Mouse (Mus musculus): ENCODE measurements around the gene Atpaf2.
A peak's percentile ranks its signal among the peaks of the same experiment; 100 is the strongest.

Atpaf2 gene

GRCm38 (mm10) chr11:60396546-60396945, 21.7 kb downstream of the Atpaf2 start:
- no peak for DNase-seq (ENCODE audit: low read depth)

DNA sequence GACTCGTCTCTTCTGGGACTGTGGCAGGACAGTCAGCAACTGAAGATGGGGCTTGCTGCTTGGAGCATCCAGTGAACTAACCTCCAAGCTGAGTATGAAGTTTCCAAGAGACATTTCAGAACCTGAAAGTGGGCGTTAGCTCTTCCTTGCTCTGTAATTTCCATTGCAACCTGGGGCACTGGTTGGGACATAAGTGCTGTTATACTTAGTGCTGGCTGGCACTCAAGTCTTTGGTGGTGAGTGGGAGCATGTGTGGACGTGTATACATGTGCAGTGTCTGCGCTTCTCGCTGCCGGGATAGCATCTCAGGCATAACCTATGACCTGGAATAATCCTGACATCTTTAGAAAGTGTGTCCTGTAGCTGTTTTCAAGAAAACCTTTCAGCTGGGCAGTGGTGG, 26.9 kb downstream of the Atpaf2 start:
- no peak for DNase-seq (ENCODE audit: low read depth)

DNA sequence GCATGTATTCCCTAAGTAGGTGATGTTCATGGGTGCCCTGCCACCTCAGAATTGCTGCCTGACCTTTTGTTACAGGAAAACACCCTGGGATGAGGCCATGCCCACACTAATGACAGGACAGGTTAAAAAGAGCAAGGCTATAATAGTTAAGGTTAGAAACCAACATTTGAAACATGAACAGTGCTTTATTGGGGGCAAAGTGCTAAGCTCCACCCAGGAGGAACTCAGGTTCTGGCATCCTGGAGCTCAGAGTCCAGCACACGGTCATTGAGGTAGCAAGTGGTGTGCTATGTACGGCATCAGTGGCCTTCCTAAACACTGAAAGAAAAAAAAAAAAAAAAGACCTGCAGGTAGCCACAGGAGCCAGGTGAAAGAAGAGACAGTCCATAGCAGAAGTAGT, 30.3 kb downstream of the Atpaf2 start:
- DNase-seq (ENCODE audit: low read depth) = no peak

- DNase-seq (ENCODE audit: low read depth) = no peak
These were observed 32.3 kb downstream of the Atpaf2 start for GRCm38 (mm10) chr11:60385946-60386345.

DNA sequence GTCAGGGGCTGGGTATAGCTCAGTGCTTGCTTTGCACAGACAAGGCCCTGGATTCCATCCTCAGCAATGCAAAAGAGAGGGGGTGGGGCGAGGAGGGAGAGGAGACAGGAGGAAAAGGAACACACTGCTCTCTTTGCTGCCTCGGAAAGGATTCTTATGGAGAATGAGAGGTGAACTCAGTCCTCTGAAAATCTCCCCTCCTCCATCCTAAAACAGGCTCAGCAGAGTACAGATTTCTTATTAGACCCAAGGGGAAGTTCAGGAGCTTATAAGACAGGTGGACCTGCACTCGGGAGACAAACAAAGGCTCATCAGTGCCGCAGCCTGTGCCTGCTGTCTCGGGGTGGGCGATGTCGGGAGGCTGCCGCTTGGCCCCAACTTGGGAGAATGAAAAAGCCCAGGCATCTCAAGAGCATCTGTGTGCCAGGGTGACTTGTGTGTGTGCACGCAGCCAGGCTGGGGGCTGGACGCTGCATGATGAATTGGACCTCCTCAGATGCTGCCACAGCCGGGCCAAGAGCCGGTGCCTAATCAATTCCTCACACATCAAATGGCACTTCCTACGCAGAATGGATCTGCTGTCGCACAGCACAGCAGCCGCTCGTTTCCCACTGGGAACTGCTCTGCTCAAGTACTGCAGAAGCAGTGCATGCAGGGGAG, 33.4 kb downstream of the Atpaf2 start:
- no peak for DNase-seq (ENCODE audit: low read depth)

DNA sequence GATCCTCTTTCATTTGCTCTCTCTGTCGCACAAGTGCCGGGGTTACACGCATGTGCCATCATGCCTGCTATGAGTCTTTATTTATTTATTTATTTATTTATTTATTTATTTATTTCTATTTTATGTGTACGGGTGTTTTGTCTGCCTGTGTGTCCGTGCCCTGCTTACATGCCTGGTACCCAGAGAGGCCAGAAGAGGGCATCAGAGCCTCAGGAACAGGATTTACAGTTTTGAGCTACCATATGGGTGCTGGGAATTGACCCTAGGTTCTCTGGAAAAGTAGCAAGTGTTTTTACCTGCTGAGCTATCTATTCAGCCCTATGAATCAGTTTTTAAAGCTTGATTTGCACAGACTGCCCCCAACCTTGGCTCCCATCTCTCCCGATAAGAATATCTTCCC, 34.7 kb downstream of the Atpaf2 start:
- no peak for DNase-seq (ENCODE audit: low read depth)

DNA sequence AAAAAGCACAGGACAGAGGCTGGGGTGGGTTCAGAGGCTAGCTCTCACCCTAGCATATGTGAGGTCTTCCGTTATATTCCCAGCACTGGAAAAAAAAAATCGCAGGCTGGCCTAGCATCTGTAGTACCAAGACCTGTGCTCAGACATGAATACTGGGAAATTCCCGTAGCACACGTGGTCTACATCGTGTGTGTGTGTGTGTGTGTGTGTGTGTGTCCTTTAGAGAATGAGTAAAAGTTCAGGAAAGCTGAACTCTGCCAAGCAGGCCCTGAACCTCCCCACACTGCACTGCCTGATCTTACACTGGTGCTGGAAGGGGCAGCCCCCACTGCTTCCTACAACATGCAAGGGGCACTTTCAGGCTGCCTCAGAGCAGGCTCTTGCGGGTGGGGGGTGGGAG, 43.8 kb downstream of the Atpaf2 start:
- no peak for DNase-seq (ENCODE audit: low read depth)

DNA sequence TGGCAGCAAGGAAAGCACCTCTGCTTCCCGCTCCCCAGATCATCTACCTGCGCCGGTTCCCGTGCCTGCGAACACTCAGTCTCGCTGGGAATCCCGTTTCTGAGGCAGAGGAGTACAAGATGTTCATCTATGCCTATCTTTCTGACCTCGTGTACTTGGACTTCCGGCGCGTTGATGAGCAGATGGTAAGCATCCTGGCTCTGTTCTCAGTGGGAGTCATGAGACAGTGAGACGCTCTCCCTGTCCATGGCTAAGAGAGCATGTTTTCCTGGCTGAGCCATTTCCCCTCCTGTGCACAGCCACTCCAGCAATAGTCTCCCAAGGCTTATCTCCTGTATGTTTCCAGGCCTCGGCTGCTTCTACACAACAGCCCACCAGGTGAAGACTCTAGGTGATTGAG, 47.8 kb downstream of the Atpaf2 start:
- DNase-seq (ENCODE audit: low read depth) = no peak

- no peak for DNase-seq (ENCODE audit: low read depth)
These were observed 48.8 kb downstream of the Atpaf2 start for GRCm38 (mm10) chr11:60369448-60369847.

- DNase-seq (ENCODE audit: low read depth) = no peak
These were observed 49.3 kb downstream of the Atpaf2 start for GRCm38 (mm10) chr11:60368909-60369308.

DNA sequence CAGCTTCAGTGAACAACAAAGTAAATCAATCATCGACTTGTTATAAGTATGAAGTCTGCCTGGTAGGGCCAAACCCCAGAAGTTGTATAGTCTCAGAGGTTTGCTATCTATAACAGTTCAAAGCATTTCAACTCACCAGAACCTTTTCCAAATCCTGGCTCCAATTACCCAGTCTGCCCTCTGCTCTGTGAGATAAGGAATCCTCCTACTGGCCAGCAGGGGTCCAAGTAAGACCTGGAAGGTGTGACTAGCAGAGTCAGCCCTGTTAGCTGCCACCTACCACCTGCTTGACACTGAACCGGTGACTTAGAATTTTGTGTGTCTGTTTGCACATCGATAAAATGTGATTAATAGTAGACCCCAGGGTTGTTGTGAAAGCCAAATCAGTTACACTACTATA, 51.0 kb downstream of the Atpaf2 start:
- no peak for DNase-seq (ENCODE audit: low read depth)

- DNase-seq (ENCODE audit: low read depth) = no peak
These were observed 51.8 kb downstream of the Atpaf2 start for GRCm38 (mm10) chr11:60366239-60367019.

DNA sequence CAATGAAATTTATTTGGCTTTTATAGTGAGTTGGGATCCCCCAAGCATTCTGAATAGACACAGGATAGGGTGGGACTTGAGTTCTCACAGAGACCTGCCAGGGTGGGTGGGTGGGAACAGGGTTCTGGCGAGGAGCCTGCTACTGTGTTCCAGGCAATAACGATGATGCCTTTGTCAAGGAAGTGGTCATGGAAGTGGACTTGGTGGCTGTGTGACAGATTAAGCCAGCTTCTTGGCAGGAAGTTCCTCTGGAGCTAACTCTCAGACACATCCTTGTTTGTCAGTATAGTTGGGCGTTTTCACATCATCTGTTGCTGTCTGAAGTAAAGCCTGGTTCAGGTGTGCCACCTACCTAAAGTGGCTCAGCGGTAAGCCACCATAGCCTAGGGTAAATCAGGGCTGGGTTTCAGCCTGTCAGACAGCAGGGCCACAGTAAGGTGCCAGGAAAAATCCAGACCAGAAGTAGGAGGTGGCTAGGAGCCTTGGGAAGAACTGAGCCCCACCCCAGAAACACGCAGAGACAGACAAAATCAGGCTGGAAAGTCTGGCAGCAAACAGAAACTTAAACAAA, 57.5 kb downstream of the Atpaf2 start:
- DNase-seq (ENCODE audit: low read depth) = no peak

- no peak for DNase-seq (ENCODE audit: low read depth)
These were observed 58.3 kb downstream of the Atpaf2 start for GRCm38 (mm10) chr11:60359936-60360335.

DNA sequence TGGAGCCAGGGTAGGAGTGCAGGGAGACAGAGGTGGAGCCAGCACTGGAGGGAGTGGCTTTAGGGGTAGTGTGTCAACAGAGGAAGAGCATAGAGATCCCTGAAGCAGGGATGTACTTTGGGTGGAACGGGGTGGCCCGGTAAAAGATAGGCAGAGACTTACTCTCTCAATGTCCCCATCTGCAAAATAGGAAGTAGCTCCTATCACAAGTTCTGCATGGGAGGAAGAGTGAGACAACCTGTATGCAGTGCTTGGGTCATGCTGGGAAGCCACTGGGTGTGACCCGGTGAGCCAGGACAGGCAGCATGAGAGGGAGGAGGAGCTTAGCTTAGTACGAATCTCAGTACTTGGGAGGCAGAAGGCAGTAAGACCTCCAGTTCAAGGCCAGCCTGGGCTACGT, 59.1 kb downstream of the Atpaf2 start:
- no peak for DNase-seq (ENCODE audit: low read depth)

- no peak for DNase-seq (ENCODE audit: low read depth)
These were observed 59.7 kb downstream of the Atpaf2 start for GRCm38 (mm10) chr11:60358548-60358947.

GRCm38 (mm10) chr11:60357116-60357515, 61.1 kb downstream of the Atpaf2 start:
- no peak for DNase-seq (ENCODE audit: low read depth)

GRCm38 (mm10) chr11:60355952-60356351, 62.3 kb downstream of the Atpaf2 start:
- DNase-seq (ENCODE audit: low read depth) = no peak

DNA sequence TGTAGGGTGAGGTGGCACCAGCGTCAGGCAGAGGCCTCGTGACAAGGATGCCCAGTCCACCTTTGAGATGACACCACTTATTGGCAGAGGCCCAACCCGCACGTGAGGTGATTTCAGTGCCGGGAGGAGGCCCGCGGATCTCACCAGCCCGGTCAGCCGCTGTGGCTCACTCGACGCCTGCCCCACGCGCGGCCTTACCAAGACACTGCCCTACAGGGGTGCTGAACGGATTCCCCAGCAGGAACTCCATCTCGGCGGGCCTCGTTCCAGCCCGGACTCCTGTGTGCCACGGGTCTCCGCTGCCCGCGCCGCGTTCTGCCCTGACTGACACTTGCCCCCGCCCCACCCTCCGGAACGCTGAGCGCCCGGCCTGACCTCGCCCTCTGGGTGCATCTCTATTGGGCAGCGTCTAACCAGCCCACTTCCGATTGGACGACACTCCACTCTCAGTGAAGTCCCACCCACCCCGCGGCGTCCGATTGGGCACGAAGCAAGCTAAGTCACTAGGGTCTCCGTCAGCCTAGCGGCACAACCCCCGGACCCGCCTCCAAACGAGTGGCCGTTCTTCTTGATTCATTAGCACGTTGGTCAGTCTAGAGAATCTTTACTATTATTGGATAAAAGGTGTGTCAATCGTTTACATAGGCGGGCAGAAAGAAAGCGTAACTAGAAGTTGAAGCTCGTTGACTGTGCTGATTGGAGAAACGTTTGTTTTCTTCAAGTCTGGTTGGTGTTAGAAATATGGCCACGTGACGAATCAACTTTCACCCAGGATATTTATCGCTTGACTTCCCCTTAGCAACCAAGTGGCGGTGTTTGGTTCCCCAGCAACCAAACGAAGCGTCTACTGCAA, 65.5 kb downstream of the Atpaf2 start, which contains the start of the genes Tom1l2 and Drc3:
TSS of gene Tom1l2 (minus strand) at position 347 of the 853 bp plus-strand sequence.
TSS of gene Drc3 (plus strand) at position 771 of the 853 bp plus-strand sequence.
- DNase-seq (ENCODE audit: low read depth) = peak; percentile 99

DNA sequence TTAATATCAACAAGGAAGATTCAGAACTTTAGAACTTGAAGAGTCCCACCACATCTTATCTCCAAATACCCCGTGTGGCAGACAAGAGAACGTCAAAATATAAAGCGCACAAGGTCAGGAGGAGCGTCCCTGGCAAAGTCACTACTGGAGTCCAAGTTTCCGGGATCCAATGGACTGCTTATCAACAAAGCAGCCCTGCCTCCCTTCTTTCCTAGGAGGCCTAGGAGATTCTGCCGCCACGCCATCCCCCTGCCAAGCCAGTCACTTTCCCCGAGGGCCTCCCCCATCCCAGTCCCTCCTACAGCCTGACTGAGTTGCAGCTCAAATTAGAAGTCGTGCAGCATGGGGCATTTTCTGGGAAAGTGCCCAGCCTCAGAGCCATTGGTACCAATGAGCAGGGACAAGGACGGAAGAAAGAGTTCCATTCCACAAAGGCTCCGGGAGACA, 66.3 kb downstream of the Atpaf2 start:
- no peak for DNase-seq (ENCODE audit: low read depth)

DNA sequence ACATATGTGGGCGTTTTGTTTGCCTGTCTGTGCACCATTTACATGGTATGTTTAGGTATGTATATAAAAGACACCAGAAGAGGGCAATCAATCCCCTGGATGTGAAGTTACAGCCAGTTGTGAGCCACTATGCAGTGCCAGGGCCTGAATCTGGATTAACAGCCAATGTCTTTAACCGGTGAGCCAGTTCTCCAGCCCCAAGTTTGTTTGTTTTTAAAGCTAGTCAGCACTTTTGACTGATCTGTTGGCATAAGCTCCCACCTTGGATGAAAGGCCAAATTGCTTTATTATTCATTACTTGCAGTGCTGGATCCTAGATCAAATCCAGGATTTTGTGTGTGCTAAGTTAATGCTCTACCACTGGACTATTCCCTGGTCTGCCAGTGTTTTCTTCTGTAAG, 66.9 kb downstream of the Atpaf2 start:
- no peak for DNase-seq (ENCODE audit: low read depth)
